ENCODE assay signal across 7 mouse cellular contexts in genomic region chr1:182439546-182440222, GRCm38 (mm10). TPM values are rescaled to one million over a fixed set of nuclear protein-coding genes. Genes with fewer than 3 reads are reported as not detected.
DNase-seq lines count a peak whose midpoint lies in the region.

No protein-coding gene starts in this region.

- peak; percentile 24 to 47 for DNase-seq in right cerebral cortex, adult 2 months (ENCODE audit: low spot score in 2 of 2)
- DNase-seq in right cerebral cortex, postnatal 36 days (ENCODE audit: low spot score in 2 of 2) = no peak
- DNase-seq in gastrocnemius, postnatal 25 days = peak; percentile 74
- DNase-seq in kidney, postnatal 25 days = peak; percentile 93
- DNase-seq in ovary, postnatal 36 days (ENCODE audit: low spot score) = peak; percentile 70
- no peak for DNase-seq in Muller cell, postnatal 12 days (ENCODE audit: inconsistent ontology term)
- DNase-seq in natural killer cell, adult 2 months (ENCODE audit: low spot score in 2 of 2) = no peak

RNA-seq across cellular contexts. Expression of gene Trp53bp2, which starts 30.7 kb away (rescaled TPM):
- total RNA-seq in gastrocnemius, postnatal 25 days (2021) = 1 to 10 TPM; 8.5 to 8.6 TPM

Comparison
In these comparisons a context has a peak if more than half of its experiments do, and no peak if none do; other contexts are left out.
1. DNase-seq: peak in right cerebral cortex, adult 2 months (2 of 2), gastrocnemius, postnatal 25 days (single experiment), kidney, postnatal 25 days (2 of 2) and ovary, postnatal 36 days (single experiment); none in right cerebral cortex, postnatal 36 days (0 of 2), Muller cell, postnatal 12 days (single experiment) and natural killer cell, adult 2 months (0 of 2).